22 mouse cellular contexts compared by ENCODE assay signal in the genomic region with DNA sequence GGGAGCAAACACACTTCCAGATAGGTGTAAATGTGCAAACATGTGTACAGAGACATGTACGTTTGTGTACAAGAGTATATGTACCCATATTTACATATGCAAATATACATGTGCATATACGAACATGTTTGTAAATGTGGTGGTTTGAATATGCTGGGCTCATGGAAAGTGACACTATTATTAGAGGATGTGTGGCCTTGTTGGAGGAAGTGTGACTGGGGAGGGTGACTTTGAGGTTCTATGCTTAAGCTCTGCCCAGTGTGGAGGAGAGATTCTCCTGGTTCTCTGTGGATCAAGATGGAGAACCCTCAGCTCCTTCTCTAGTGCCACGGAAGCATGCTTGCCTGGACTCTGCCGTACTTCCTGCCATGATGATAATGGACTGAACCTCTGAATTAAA.
DNase-seq lines count a peak whose midpoint lies in the region; ATAC-seq and TF ChIP-seq lines count a peak whose summit lies in the region.
"Had no signal": no experiment of that assay in that cellular context is flagged by ENCODE, and none has a peak within 500 bp of the region (broad histone marks: within the 10 kb centered on the region; RNA-seq: fewer than 3 reads in every experiment).

No protein-coding gene starts in this region.

- dilution Hi-C loops in CH12.LX (cut with MboI; ENCODE audit: extremely low pct_ligation_motif_present, extremely low pct_unique_long_range_greater_than_20kb, low sequenced_read_pairs): no loop called here

- TF ChIP-seq POLR2A in CH12.LX (IDR thresholded peaks at IDR 0.05; ENCODE audit: low read depth, low read length): no peak

- peak; percentile 29 for DNase-seq in CH12.LX (ENCODE audit: extremely low read depth)
- DNase-seq in forebrain, embryonic 11.5 days (ENCODE audit: low spot score): no peak
- no peak for DNase-seq in gastrocnemius, adult 18-20 months (ENCODE audit: low spot score)
- DNase-seq in spleen, postnatal 36 days (ENCODE audit: low spot score in 2 of 2): no peak
- DNase-seq: adrenal gland, adult 8-10 months; adrenal gland, postnatal 14 days; adrenal gland, postnatal 36 days; cerebellum, adult 11-12 months; cerebellum, adult 2 months; cerebellum, adult 9-10 months; cerebellum, postnatal 10 days; cerebellum, postnatal 25 days had no signal

- H3K9ac ChIP-seq in CH12.LX (ENCODE audit: insufficient read depth, low read depth): no peak overlapping the region
- no peak overlapping the region for H3K9ac ChIP-seq in forebrain, embryonic 11.5 days (ENCODE audit: low read length)
- H3K9ac ChIP-seq: embryonic facial prominence, embryonic 12.5 days; forebrain, embryonic 12.5 days had no signal

- in situ Hi-C loops in CH12.LX (cut with MboI; ENCODE audit: low pct_ligation_motif_present, low pct_unique_long_range_greater_than_20kb, low sequenced_read_pairs): no loop called here

- no peak overlapping the region for H3K4me2 ChIP-seq in CH12.LX (ENCODE audit: insufficient read depth, low read depth, poor library complexity, severe bottlenecking)
- no peak overlapping the region for H3K4me2 ChIP-seq in forebrain, embryonic 11.5 days (ENCODE audit: low read depth, low read length, severe bottlenecking)
- H3K4me2 ChIP-seq: embryonic facial prominence, embryonic 12.5 days; forebrain, embryonic 12.5 days had no signal

- H3K79me2 ChIP-seq in CH12.LX (replicated peaks; ENCODE audit: control insufficient read depth, extremely low read depth, insufficient read depth, poor library complexity, severe bottlenecking): no peaks in the 10 kb centered on the region

- peak; percentile 45; the same call in 1 of the 2 replicates for ATAC-seq in common myeloid progenitor, adult 5-6 weeks (replicated peaks; ENCODE audit: low read depth, poor library complexity, severe bottlenecking)
- peak; percentile 63 for ATAC-seq in megakaryocyte, adult 5-6 weeks (ENCODE audit: poor library complexity, severe bottlenecking)
- no peak for ATAC-seq in forebrain, embryonic 11.5 days (replicated peaks; ENCODE audit: low FRiP score)
- ATAC-seq: activated CD4-positive, CD25-positive, alpha-beta regulatory T cell, adult 4 months; forebrain, embryonic 14.5 days; forebrain, embryonic 16.5 days; Patski had no signal

- TF ChIP-seq RAD21 in CH12.LX (IDR thresholded peaks at IDR 0.05; ENCODE audit: low read depth, low read length): no peak

- H3K27ac ChIP-seq in CH12.LX (ENCODE audit: insufficient read depth, low read depth): no peak overlapping the region
- H3K27ac ChIP-seq in forebrain, embryonic 11.5 days (ENCODE audit: low read depth, low read length): no peak overlapping the region
- H3K27ac ChIP-seq: embryonic facial prominence, embryonic 10.5 days; embryonic facial prominence, embryonic 12.5 days; forebrain, embryonic 12.5 days had no signal

- 90% methylated on average over 4 of the region's 4 CpGs for WGBS in forebrain, embryonic 11.5 days

- no peak overlapping the region for H3K4me3 ChIP-seq in CH12.LX (replicated peaks in 1 of 3; ENCODE audit: low read depth in 2 of 3, low read length in 2 of 3, poor library complexity in 1 of 3)
- H3K4me3 ChIP-seq in forebrain, embryonic 11.5 days (ENCODE audit: low read depth, low read length): no peak overlapping the region
- H3K4me3 ChIP-seq: embryonic facial prominence, embryonic 10.5 days; embryonic facial prominence, embryonic 12.5 days; forebrain, embryonic 12.5 days had no signal

- no peaks in the 10 kb centered on the region for H3K9me3 ChIP-seq in CH12.LX (replicated peaks; ENCODE audit: low read length)
- no peaks in the 10 kb centered on the region for H3K9me3 ChIP-seq in forebrain, embryonic 11.5 days (ENCODE audit: control insufficient read depth, low read length)
- H3K9me3 ChIP-seq: embryonic facial prominence, embryonic 10.5 days; embryonic facial prominence, embryonic 12.5 days; forebrain, embryonic 12.5 days had no signal

- no peak for TF ChIP-seq EP300 in CH12.LX (IDR thresholded peaks at IDR 0.05; ENCODE audit: low read length)

- H3K27me3 ChIP-seq in CH12.LX (replicated peaks): no peaks in the 10 kb centered on the region
- no peaks in the 10 kb centered on the region for H3K27me3 ChIP-seq in forebrain, embryonic 11.5 days (ENCODE audit: control insufficient read depth, insufficient read depth, low read length)
- H3K27me3 ChIP-seq: embryonic facial prominence, embryonic 12.5 days; forebrain, embryonic 12.5 days had no signal

- no peak for TF ChIP-seq CTCF in CH12.LX (conservative IDR thresholded peaks at IDR 0.05 in 1 of 2, IDR thresholded peaks at IDR 0.05 in 1 of 2; ENCODE audit: low read depth in 2 of 2, low read length in 2 of 2)

- H3K4me1 ChIP-seq in CH12.LX (ENCODE audit: control insufficient read depth in 1 of 2, insufficient read depth in 2 of 2): peaks cover 3 to 15% of the 10 kb centered on the region in 2 experiments; a peak in 3 of 4 replicates
- H3K4me1 ChIP-seq in forebrain, embryonic 11.5 days (replicated peaks; ENCODE audit: control insufficient read depth, insufficient read depth, low read length): no peaks in the 10 kb centered on the region
- H3K4me1 ChIP-seq: embryonic facial prominence, embryonic 12.5 days had no signal

- H3K36me3 ChIP-seq in CH12.LX (replicated peaks in 1 of 2; ENCODE audit: control insufficient read depth in 1 of 2, insufficient read depth in 1 of 2, low read length in 1 of 2): no peaks in the 10 kb centered on the region
- H3K36me3 ChIP-seq in forebrain, embryonic 11.5 days (ENCODE audit: control insufficient read depth, insufficient read depth, low read length): no peaks in the 10 kb centered on the region
- H3K36me3 ChIP-seq: embryonic facial prominence, embryonic 10.5 days; embryonic facial prominence, embryonic 12.5 days; forebrain, embryonic 12.5 days; G1E had no signal

TF ChIP-seq in CH12.LX, 34 proteins besides CTCF, POLR2A, EP300 and RAD21:
- TF ChIP-seq ZNF384 (IDR thresholded peaks at IDR 0.05; ENCODE audit: low read depth, low read length): no peak
- TF ChIP-seq MYC (IDR thresholded peaks at IDR 0.05; ENCODE audit: low read depth, low read length): no peak
- no peak for TF ChIP-seq E2F4 (IDR thresholded peaks at IDR 0.05; ENCODE audit: insufficient replicate concordance, low read depth, low read length)
- TF ChIP-seq USF1 (IDR thresholded peaks at IDR 0.05; ENCODE audit: low read depth, low read length): no peak
- no peak for TF ChIP-seq JUN (IDR thresholded peaks at IDR 0.05; ENCODE audit: insufficient read depth, low read depth, low read length)
